Mouse (Mus musculus): Measurements from ENCODE around the gene Snrpa1. TPM values are rescaled to one million over a fixed set of nuclear protein-coding genes. Genes with fewer than 3 reads are reported as not detected.

Snrpa1 gene
- polyA plus RNA-seq, 1 experiment from 2014 or later = 98.1 TPM

- Histone ChIP-seq H3K4me3 (no peak overlapping the region), H3K27ac (replicated peaks) (no peak overlapping the region), H3K36me3 (peaks cover 4% of the 10 kb centered on the region), H3K27me3 (replicated peaks) (no peaks in the 10 kb centered on the region), H3K9me3 (no peaks in the 10 kb centered on the region), H3K4me1 (peaks cover 81% of the 10 kb centered on the region), H3K4me2 (no peak overlapping the region), H3K9ac (peak overlapping the region; percentile 4; the same call in 1 of the 2 replicates)
- ATAC-seq (ENCODE audit: extremely low read depth, insufficient number of reproducible peaks, low FRiP score, low TSS enrichment) = no peak
- WGBS = 42% methylated on average over 8 of the region's 8 CpGs
These were observed 58.2 kb downstream of the Snrpa1 start for GRCm38 (mm10) chr7:66116906-66117482.

GRCm38 (mm10) chr7:66118046-66118445 is 59.2 kb downstream of the Snrpa1 start:
- H3K36me3 ChIP-seq = peaks cover 4% of the 10 kb centered on the region
- H3K4me1 ChIP-seq = peaks cover 72% of the 10 kb centered on the region
- H3K27me3 ChIP-seq (replicated peaks) = no peaks in the 10 kb centered on the region
- no peak for ATAC-seq (ENCODE audit: extremely low read depth, insufficient number of reproducible peaks, low FRiP score, low TSS enrichment)
- H3K9me3 ChIP-seq = no peaks in the 10 kb centered on the region
- peak overlapping the region; percentile 57; the same call in 1 of the 2 replicates for H3K9ac ChIP-seq
- H3K27ac ChIP-seq (replicated peaks) = no peak overlapping the region
- no peak overlapping the region for H3K4me2 ChIP-seq
- WGBS = 77% methylated on average over 3 of the region's 3 CpGs
- H3K4me3 ChIP-seq = no peak overlapping the region

GRCm38 (mm10) chr7:66118796-66119195 is 60.0 kb downstream of the Snrpa1 start:
- Histone ChIP-seq H3K27me3 (replicated peaks) (no peaks in the 10 kb centered on the region), H3K27ac (replicated peaks) (no peak overlapping the region), H3K4me1 (peaks cover 64% of the 10 kb centered on the region), H3K9ac (no peak overlapping the region), H3K4me2 (no peak overlapping the region), H3K9me3 (no peaks in the 10 kb centered on the region), H3K36me3 (peaks cover 4% of the 10 kb centered on the region), H3K4me3 (no peak overlapping the region)
- WGBS = 83% methylated on average over 7 of the region's 7 CpGs
- ATAC-seq (ENCODE audit: extremely low read depth, insufficient number of reproducible peaks, low FRiP score, low TSS enrichment) = no peak

GRCm38 (mm10) chr7:66120139-66120538 is 61.3 kb downstream of the Snrpa1 start:
- no peaks in the 10 kb centered on the region for H3K9me3 ChIP-seq
- H3K27me3 ChIP-seq (replicated peaks) = no peaks in the 10 kb centered on the region
- no peak overlapping the region for H3K4me3 ChIP-seq
- H3K9ac ChIP-seq = no peak overlapping the region
- no peak overlapping the region for H3K4me2 ChIP-seq
- H3K36me3 ChIP-seq = peaks cover 3% of the 10 kb centered on the region
- H3K27ac ChIP-seq (replicated peaks) = 0 out of 2 replicates have a peak overlapping the region, but pooled peaks have one; percentile 12
- H3K4me1 ChIP-seq = peaks cover 60% of the 10 kb centered on the region
- no peak for ATAC-seq (ENCODE audit: extremely low read depth, insufficient number of reproducible peaks, low FRiP score, low TSS enrichment)
- WGBS = 58% methylated on average over 1 of the region's 1 CpGs

- H3K4me1 ChIP-seq = peaks cover 53% of the 10 kb centered on the region
- 82% methylated on average over 7 of the region's 7 CpGs for WGBS
- no peak for ATAC-seq (ENCODE audit: extremely low read depth, insufficient number of reproducible peaks, low FRiP score, low TSS enrichment)
- H3K9me3 ChIP-seq = no peaks in the 10 kb centered on the region
- H3K4me2 ChIP-seq = no peak overlapping the region
- peaks cover 10% of the 10 kb centered on the region for H3K36me3 ChIP-seq
- no peak overlapping the region for H3K4me3 ChIP-seq
- H3K9ac ChIP-seq = no peak overlapping the region
- no peak overlapping the region for H3K27ac ChIP-seq (replicated peaks)
- no peaks in the 10 kb centered on the region for H3K27me3 ChIP-seq (replicated peaks)
These were observed 62.0 kb downstream of the Snrpa1 start for GRCm38 (mm10) chr7:66120702-66121396.

Other genes with a start within 250 kb of the Snrpa1 start
- gene Pcsk6, start 197.3 kb upstream of the Snrpa1 start, polyA plus RNA-seq (2015; fragmentation: Nextera tagmentation; extraction: Ambion mirVana) = 1.5 and 1.7 TPM in 2 replicates
- not detected in 2 replicates for gene Gm45213, start 15.4 kb upstream of the Snrpa1 start, polyA plus RNA-seq (2015; fragmentation: Nextera tagmentation; extraction: Ambion mirVana)
- 66.1 and 74.9 TPM in 2 replicates for gene Selenos, start 20.6 kb downstream of the Snrpa1 start, polyA plus RNA-seq (2015; fragmentation: Nextera tagmentation; extraction: Ambion mirVana)
- 11.7 and 13.2 TPM in 2 replicates for gene Chsy1, start 50.5 kb downstream of the Snrpa1 start, polyA plus RNA-seq (2015; fragmentation: Nextera tagmentation; extraction: Ambion mirVana)